Mouse (Mus musculus): Measurements from ENCODE around the gene Klrd1.

- no peak for TF ChIP-seq MAFK (IDR thresholded peaks at IDR 0.05; ENCODE audit: insufficient read depth, low read depth, low read length)
- no peak for TF ChIP-seq ZC3H11A (IDR thresholded peaks at IDR 0.05; ENCODE audit: borderline replicate concordance, low read depth, low read length)
- TF ChIP-seq HCFC1 (IDR thresholded peaks at IDR 0.05; ENCODE audit: borderline replicate concordance, insufficient read depth, low read length) = no peak
These were observed 14.0 kb upstream of the Klrd1 start, which contains the start of gene Klre1 for GRCm38 (mm10) chr6:129577605-129578004.
